Mouse (Mus musculus) ZHBTc4 (cell line): ENCODE measurements at regions not wholly inside any gene's neighbourhood (a gene's known extent, or its start where the extent isn't known, plus 50 kb on each side); places are given as distances from the start of the nearest gene placed in this dataset.
A peak's percentile ranks its signal among the peaks of the same experiment; 100 is the strongest.

Experiments
- DNase-seq: peaks from one replicate; pipeline ENCODE4 v3.0.0-alpha.2; 2011; ENCODE audit warnings: low read depth, low spot score

- DNase-seq = no peak
These were observed 624.4 kb upstream of the 3110018I06Rik start for GRCm38 (mm10) chr12:106864076-106864475.

GRCm38 (mm10) chr12:106868036-106868435, 620.4 kb upstream of the 3110018I06Rik start:
- no peak for DNase-seq

GRCm38 (mm10) chr12:106871481-106871880, 617.0 kb upstream of the 3110018I06Rik start:
- DNase-seq = no peak

- no peak for DNase-seq
These were observed 615.3 kb upstream of the 3110018I06Rik start for GRCm38 (mm10) chr12:106872966-106873730.

- DNase-seq = no peak
These were observed 598.1 kb upstream of the 3110018I06Rik start for GRCm38 (mm10) chr12:106890319-106890718.

GRCm38 (mm10) chr12:106894061-106894460, 594.4 kb upstream of the 3110018I06Rik start:
- DNase-seq = no peak

GRCm38 (mm10) chr12:106904202-106904601, 584.2 kb upstream of the 3110018I06Rik start:
- DNase-seq = no peak

GRCm38 (mm10) chr12:106912782-106913181, 575.6 kb upstream of the 3110018I06Rik start:
- DNase-seq = no peak

- DNase-seq = no peak
These were observed 565.9 kb upstream of the 3110018I06Rik start for GRCm38 (mm10) chr12:106922571-106922991.

- DNase-seq = no peak
These were observed 560.0 kb upstream of the 3110018I06Rik start for GRCm38 (mm10) chr12:106928389-106928788.

- DNase-seq = no peak
These were observed 559.3 kb upstream of the 3110018I06Rik start for GRCm38 (mm10) chr12:106929161-106929560.

- no peak for DNase-seq
These were observed 556.8 kb upstream of the 3110018I06Rik start for GRCm38 (mm10) chr12:106931591-106931990.

- DNase-seq = peak; percentile 25
These were observed 549.1 kb upstream of the 3110018I06Rik start for GRCm38 (mm10) chr12:106939381-106939780.

GRCm38 (mm10) chr12:106943874-106944273, 544.6 kb upstream of the 3110018I06Rik start:
- peak; percentile 42 for DNase-seq

- DNase-seq = no peak
These were observed 535.8 kb upstream of the 3110018I06Rik start for GRCm38 (mm10) chr12:106952621-106953020.

- DNase-seq = no peak
These were observed 532.7 kb upstream of the 3110018I06Rik start for GRCm38 (mm10) chr12:106955778-106956177.

- DNase-seq = no peak
These were observed 532.2 kb upstream of the 3110018I06Rik start for GRCm38 (mm10) chr12:106956266-106956665.

- DNase-seq = no peak
These were observed 526.4 kb upstream of the 3110018I06Rik start for GRCm38 (mm10) chr12:106961991-106962390.

- peak; percentile 82 for DNase-seq
These were observed 524.7 kb upstream of the 3110018I06Rik start for GRCm38 (mm10) chr12:106963762-106964161.

- DNase-seq = no peak
These were observed 518.6 kb upstream of the 3110018I06Rik start for GRCm38 (mm10) chr12:106969873-106970272.

- DNase-seq = no peak
These were observed 496.0 kb upstream of the 3110018I06Rik start for GRCm38 (mm10) chr12:106992421-106992820.

- DNase-seq = no peak
These were observed 495.4 kb upstream of the 3110018I06Rik start for GRCm38 (mm10) chr12:106993011-106993410.

GRCm38 (mm10) chr12:107010995-107011786, 477.2 kb upstream of the 3110018I06Rik start:
- no peak for DNase-seq
